Mouse (Mus musculus) CH12.LX (cell line): ENCODE measurements at regions not wholly inside any gene's neighbourhood (a gene's known extent, or its start where the extent isn't known, plus 50 kb on each side); places are given as distances from the start of the nearest gene placed in this dataset.

Experiments
- DNase-seq: peaks from one replicate; pipeline ENCODE4 v3.0.0-alpha.2; 2013; ENCODE audit errors: extremely low read depth
- H3K27ac ChIP-seq: 2 replicates; pipeline ENCODE4 v1.5.1; 2012; ENCODE audit warnings: low read depth, mild to moderate bottlenecking, control low read depth, moderate library complexity; ENCODE audit not compliant: insufficient read depth
- H3K27me3 ChIP-seq: replicated peaks from 2 replicates; pipeline ENCODE3; 2012; ENCODE audit warnings: inconsistent platforms
- H3K36me3 ChIP-seq, 2 experiments: replicated peaks in 1 of 2; 2 replicates each; pipeline versions ENCODE3 to v1.6.1; 2012; ENCODE audit warnings: inconsistent platforms in 1 of 2, low read length in 1 of 2, mild to moderate bottlenecking in 1 of 2, mixed read lengths in 1 of 2, moderate library complexity in 1 of 2; ENCODE audit not compliant: control insufficient read depth in 1 of 2, insufficient read depth in 1 of 2
- H3K4me1 ChIP-seq, 2 experiments: 2 replicates each; pipeline ENCODE4 v1.6.1; 2012; ENCODE audit warnings: inconsistent platforms in 1 of 2, moderate library complexity in 1 of 2; ENCODE audit not compliant: insufficient read depth in 2 of 2, control insufficient read depth in 1 of 2
- H3K4me2 ChIP-seq: 2 replicates; pipeline ENCODE4 v1.6.1; 2012; ENCODE audit warnings: low read depth, mild to moderate bottlenecking, control low read depth; ENCODE audit not compliant: poor library complexity, insufficient read depth, severe bottlenecking
- H3K4me3 ChIP-seq, 3 experiments: fragments of 150-350 bp in 1 of 3; sonication (generic) in 1 of 3; replicated peaks in 1 of 3; 2 replicates each; pipeline versions ENCODE3 to v1.5.1; 2011 to 2012; ENCODE audit warnings: low read depth in 2 of 3, low read length in 2 of 3, mild to moderate bottlenecking in 2 of 3, moderate library complexity in 2 of 3, control low read depth in 1 of 3, improper control_type of control experiment in 1 of 3, inconsistent platforms in 1 of 3, mixed read lengths in 1 of 3; ENCODE audit not compliant: poor library complexity in 1 of 3
- H3K79me2 ChIP-seq: replicated peaks from 2 replicates; pipeline ENCODE4 v1.6.1; 2012; ENCODE audit warnings: mild to moderate bottlenecking, moderate library complexity; ENCODE audit not compliant: control insufficient read depth, poor library complexity, insufficient read depth, severe bottlenecking; ENCODE audit errors: extremely low read depth
- H3K9ac ChIP-seq: 2 replicates; pipeline ENCODE4 v1.6.1; 2012; ENCODE audit warnings: low read depth, mild to moderate bottlenecking, control low read depth, moderate library complexity; ENCODE audit not compliant: insufficient read depth
- H3K9me3 ChIP-seq: replicated peaks from 2 replicates; pipeline ENCODE3; 2012; ENCODE audit warnings: low read length, inconsistent platforms, mixed read lengths
- BHLHE40 ChIP-seq: IDR thresholded peaks from 2 replicates; pipeline ENCODE4 v1.6.1; 2011; ENCODE audit warnings: mild to moderate bottlenecking, low read depth, low read length, improper control_type of control experiment
- CHD1 ChIP-seq: IDR thresholded peaks from 2 replicates; pipeline ENCODE4 v1.6.1; 2012; ENCODE audit warnings: low read depth, low read length, improper control_type of control experiment, inconsistent platforms
- ELF1 ChIP-seq: IDR thresholded peaks from 2 replicates; pipeline ENCODE4 v1.6.1; 2014; ENCODE audit warnings: low read depth, mild to moderate bottlenecking, inconsistent platforms, low read length, improper control_type of control experiment
- ETS1 ChIP-seq: conservative IDR thresholded peaks from 2 replicates; pipeline ENCODE4 v1.6.1; 2012; ENCODE audit warnings: low read depth, mild to moderate bottlenecking, inconsistent platforms, low read length, improper control_type of control experiment, moderate library complexity
- IRF4 ChIP-seq: IDR thresholded peaks from 2 replicates; pipeline ENCODE4 v1.6.1; 2014; ENCODE audit warnings: low read depth, mild to moderate bottlenecking, inconsistent platforms, low read length, improper control_type of control experiment
- MAX ChIP-seq: IDR thresholded peaks from 2 replicates; pipeline ENCODE4 v1.6.1; 2011; ENCODE audit warnings: low read length, improper control_type of control experiment
- MAZ ChIP-seq: IDR thresholded peaks from 2 replicates; pipeline ENCODE4 v1.6.1; 2012; ENCODE audit warnings: low read depth, mild to moderate bottlenecking, inconsistent platforms, low read length, improper control_type of control experiment, moderate library complexity
- MEF2A ChIP-seq: IDR thresholded peaks from 2 replicates; pipeline ENCODE4 v1.6.1; 2014; ENCODE audit warnings: low read depth, mild to moderate bottlenecking, inconsistent platforms, low read length, improper control_type of control experiment, borderline replicate concordance
- MXI1 ChIP-seq: IDR thresholded peaks from 2 replicates; pipeline ENCODE4 v1.6.1; 2011; ENCODE audit warnings: mild to moderate bottlenecking, low read depth, low read length, improper control_type of control experiment
- MYC ChIP-seq: IDR thresholded peaks from 2 replicates; pipeline ENCODE4 v1.6.1; 2011; ENCODE audit warnings: low read depth, mild to moderate bottlenecking, improper control_type of control experiment, low read length
- POLR2AphosphoS2 ChIP-seq: IDR thresholded peaks from 2 replicates; pipeline ENCODE4 v1.6.1; 2011; ENCODE audit warnings: low read depth, low read length, improper control_type of control experiment
- RAD21 ChIP-seq: IDR thresholded peaks from 2 replicates; pipeline ENCODE4 v1.6.1; 2011; ENCODE audit warnings: low read depth, mild to moderate bottlenecking, low read length, improper control_type of control experiment, moderate library complexity
- RCOR1 ChIP-seq: conservative IDR thresholded peaks from 2 replicates; pipeline ENCODE4 v1.6.1; 2012; ENCODE audit warnings: low read depth, mild to moderate bottlenecking, inconsistent platforms, low read length, improper control_type of control experiment
- TBP ChIP-seq: conservative IDR thresholded peaks from 2 replicates; pipeline ENCODE4 v1.6.1; 2011; ENCODE audit warnings: low read depth, low read length, improper control_type of control experiment
- UBTF ChIP-seq: IDR thresholded peaks from 2 replicates; pipeline ENCODE4 v1.6.1; 2012; ENCODE audit warnings: low read depth, mild to moderate bottlenecking, inconsistent platforms, low read length, improper control_type of control experiment, moderate library complexity
- USF1 ChIP-seq: IDR thresholded peaks from 2 replicates; pipeline ENCODE4 v1.6.1; 2014; ENCODE audit warnings: low read depth, mild to moderate bottlenecking, inconsistent platforms, low read length, improper control_type of control experiment
- ZC3H11A ChIP-seq: IDR thresholded peaks from 2 replicates; pipeline ENCODE4 v1.6.1; 2012; ENCODE audit warnings: low read depth, mild to moderate bottlenecking, inconsistent platforms, low read length, improper control_type of control experiment
- ZMIZ1 ChIP-seq: IDR thresholded peaks from 2 replicates; pipeline ENCODE4 v1.6.1; 2012; ENCODE audit warnings: low read depth, mild to moderate bottlenecking, inconsistent platforms, low read length, improper control_type of control experiment
- dilution Hi-C: fragments of 300-500 bp; cut with MboI; formaldehyde crosslinking; loops from 2 replicates; pipeline ENCODE4 v1.14.3; 2020; ENCODE audit warnings: low sequenced_read_pairs; ENCODE audit not compliant: extremely low pct_unique_long_range_greater_than_20kb, extremely low pct_ligation_motif_present
- in situ Hi-C: fragments of 300-500 bp; cut with MboI; formaldehyde crosslinking; loops from 3 replicates; pipeline ENCODE4 v1.14.3; 2019; ENCODE audit warnings: low sequenced_read_pairs, low pct_ligation_motif_present, low pct_unique_long_range_greater_than_20kb, mixed read lengths

DNA sequence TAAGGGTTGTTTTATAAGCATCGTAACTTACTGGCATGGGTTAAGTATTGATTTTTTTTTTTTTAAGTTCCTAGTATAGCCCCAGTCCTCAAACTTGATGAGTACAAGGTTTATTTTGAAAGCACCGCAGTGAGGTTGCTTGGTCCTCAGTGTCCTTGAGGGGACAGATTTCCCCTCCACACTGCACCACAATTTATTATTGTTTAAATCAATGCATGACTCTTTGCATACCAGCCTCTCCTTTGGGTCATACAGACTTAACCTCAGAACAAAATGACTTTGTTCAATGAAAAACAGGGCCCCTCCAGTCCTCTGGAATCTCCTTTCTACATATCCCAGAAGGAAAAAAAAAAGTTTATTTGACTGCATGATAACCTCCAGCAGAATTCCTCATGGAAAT is 63.9 kb downstream of the Dact1 start:
- no peaks in the 10 kb centered on the region for H3K36me3 ChIP-seq
- no peak overlapping the region for H3K4me3 ChIP-seq
- no peaks in the 10 kb centered on the region for H3K9me3 ChIP-seq
- H3K4me1 ChIP-seq = peaks cover 0 to 16% of the 10 kb centered on the region in 2 experiments; a peak in 3 of 4 replicates
- H3K27me3 ChIP-seq = no peaks in the 10 kb centered on the region
- no peak overlapping the region for H3K9ac ChIP-seq
- H3K27ac ChIP-seq = no peak overlapping the region
- dilution Hi-C loops = no loop called here
- no peaks in the 10 kb centered on the region for H3K79me2 ChIP-seq
- H3K4me2 ChIP-seq = no peak overlapping the region
- DNase-seq = no peak
- in situ Hi-C loops = no loop called here
- TF ChIP-seq POLR2AphosphoS2 (no peak), ZMIZ1 (no peak), RCOR1 (no peak), RAD21 (no peak), MYC (no peak), ELF1 (no peak), MXI1 (no peak), BHLHE40 (no peak), ZC3H11A (no peak), MAZ (no peak), IRF4 (no peak), MAX (no peak), ETS1 (no peak), UBTF (no peak), MEF2A (no peak), USF1 (no peak), TBP (no peak)

DNA sequence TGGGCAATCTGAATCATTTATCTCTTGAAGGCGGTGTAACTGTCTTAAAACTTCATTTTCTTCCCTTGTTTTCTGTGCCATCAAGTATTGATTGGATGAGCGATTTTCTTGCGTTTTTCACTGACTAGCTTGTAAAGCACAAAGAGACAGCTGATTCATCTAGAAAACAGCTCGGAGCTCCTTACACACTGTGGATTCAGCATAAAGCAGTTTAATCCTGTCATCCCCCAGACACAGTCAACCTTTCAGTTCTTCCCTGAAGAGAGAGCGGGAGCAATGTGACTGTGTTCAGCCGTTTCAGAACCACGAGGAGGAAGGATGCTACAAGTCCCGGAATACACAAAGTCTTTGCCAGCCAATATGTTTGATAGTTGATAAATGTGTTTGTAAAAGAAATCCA is 66.8 kb downstream of the Dact1 start:
- dilution Hi-C loops (no loop called here), in situ Hi-C loops (no loop called here)
- H3K27ac ChIP-seq = no peak overlapping the region
- H3K9me3 ChIP-seq = no peaks in the 10 kb centered on the region
- no peak overlapping the region for H3K4me3 ChIP-seq
- TF ChIP-seq RAD21 (no peak), CHD1 (no peak)
- TF ChIP-seq, all 38 proteins: peak for 0
- DNase-seq = no peak
- Histone ChIP-seq H3K79me2 (no peaks in the 10 kb centered on the region), H3K36me3 (no peaks in the 10 kb centered on the region), H3K27me3 (no peaks in the 10 kb centered on the region), H3K4me1 (peaks cover 0 to 16% of the 10 kb centered on the region in 2 experiments; a peak in 3 of 4 replicates), H3K4me2 (peak overlapping the region; percentile 98), H3K9ac (peak overlapping the region; percentile 47; the same call in 1 of the 2 replicates)
